Mouse (Mus musculus) olfactory bulb, adult 2 months (tissue): ENCODE measurements around the gene Dctn3.
"Not testable (repeated sequence)": the region's sequence is repeated elsewhere in the genome, so short reads cannot be mapped to it uniquely, and the experiment has no call there.

ENCODE experiments used
- CTCF ChIP-seq: fragments of 200-500 bp; IDR thresholded peaks from 2 replicates; pipeline ENCODE4 v1.5.1; 2012; ENCODE audit warnings: low read depth, mild to moderate bottlenecking, low read length, moderate library complexity; ENCODE audit not compliant: insufficient read depth
- POLR2A ChIP-seq: fragments of 200-500 bp; IDR thresholded peaks from 2 replicates; pipeline ENCODE4 v1.6.1; 2012; ENCODE audit warnings: mild to moderate bottlenecking, low read depth, low read length, moderate library complexity; ENCODE audit not compliant: insufficient read depth

DNA sequence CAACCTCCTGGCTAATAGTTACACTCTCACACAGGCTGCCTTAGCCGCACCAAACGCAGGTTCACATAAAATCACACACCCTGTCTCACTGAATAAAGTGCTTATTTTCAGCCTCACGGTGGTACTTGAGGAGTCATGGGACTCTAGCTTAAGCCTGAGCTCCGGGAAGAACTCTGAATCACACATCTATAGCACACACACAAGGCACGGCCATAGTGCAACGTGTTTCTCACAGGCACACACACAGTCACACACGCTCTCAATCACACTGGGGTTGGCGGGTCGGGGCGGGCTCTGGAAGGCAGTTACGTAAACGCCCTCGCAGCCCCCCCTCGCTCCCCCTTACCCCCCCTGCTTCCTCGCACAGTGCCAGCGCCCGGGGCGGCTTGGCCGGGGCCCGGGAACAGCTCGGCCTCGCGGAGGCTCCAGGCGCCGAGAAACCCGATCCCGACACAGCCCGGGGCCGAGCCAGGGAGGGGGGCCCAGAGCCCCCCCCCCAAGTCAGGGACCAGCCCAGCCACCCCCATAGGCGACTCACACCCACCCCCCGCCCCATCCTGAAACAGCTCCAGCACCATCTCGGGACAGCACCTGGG is 24.5 kb downstream of the Dctn3 start:
- not testable (repeated sequence) for TF ChIP-seq POLR2A, CTCF
